Mouse (Mus musculus) heart, postnatal 0 days (tissue): ENCODE data around the gene Fgd6.

Experiments used
- CTCF ChIP-seq: IDR thresholded peaks from 2 replicates; pipeline ENCODE4 v1.5.1; 2016; ENCODE audit warnings: antibody characterized with exemption, control low read depth, low read depth
- EP300 ChIP-seq: IDR thresholded peaks from 2 replicates; pipeline ENCODE4 v1.6.1; 2016; ENCODE audit warnings: antibody characterized with exemption, low read depth

DNA sequence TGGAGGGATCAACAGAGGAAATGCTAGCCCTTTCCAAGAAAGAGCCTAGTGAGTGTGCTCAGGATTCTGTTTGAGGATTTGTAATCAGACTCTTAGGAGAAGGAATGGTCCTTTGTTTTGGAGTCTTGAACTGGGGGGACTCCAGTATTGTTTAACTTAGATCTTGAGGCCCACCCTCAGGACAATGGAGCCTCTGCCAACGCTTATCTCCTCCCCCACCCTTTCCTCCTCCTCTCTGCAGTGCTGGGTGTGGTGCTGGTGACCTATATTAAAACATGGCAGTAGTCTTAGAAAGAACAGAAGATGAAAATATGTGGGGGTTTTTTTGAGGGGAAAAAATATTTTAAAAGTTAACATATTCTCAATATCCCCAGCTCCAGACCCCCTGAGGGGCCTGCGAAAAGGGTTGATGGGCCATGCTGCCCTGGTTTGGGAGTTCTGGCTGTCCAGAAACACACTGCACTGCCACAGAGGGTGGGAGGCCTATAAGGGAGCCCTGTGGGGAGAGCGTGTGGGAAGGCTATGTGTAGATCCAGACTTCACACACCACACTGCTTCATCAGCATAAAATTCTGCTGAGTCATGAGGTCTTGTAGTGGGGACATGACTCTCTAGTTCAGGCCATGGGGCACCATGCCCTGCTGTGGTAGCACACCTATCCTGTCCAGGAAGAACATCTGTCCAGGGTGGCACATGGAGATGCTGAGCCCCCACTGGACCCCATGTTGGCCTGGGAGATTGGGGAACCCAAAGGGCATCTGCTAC, 61.5 kb downstream of the Fgd6 start:
- no peak for TF ChIP-seq CTCF
- no peak for TF ChIP-seq EP300
